Mouse (Mus musculus): ENCODE results near the gene Loxl1. TPM values are rescaled to one million over a fixed set of nuclear protein-coding genes. Genes with fewer than 3 reads are reported as not detected.

Loxl1 gene
- not detected in 2 replicates for total RNA-seq (2015; ENCODE audit: low replicate concordance)
- total RNA-seq (2017; ENCODE audit: low replicate concordance) = 0.17 TPM in 1 of 2 replicates, not detected in the other

- no peak for ATAC-seq (replicated peaks; ENCODE audit: low FRiP score, poor library complexity, severe bottlenecking)
These were observed at the start of gene Loxl1 for GRCm38 (mm10) chr9:58312944-58313359. TSS of gene Loxl1 (minus strand) at chr9:58313186.

DNA sequence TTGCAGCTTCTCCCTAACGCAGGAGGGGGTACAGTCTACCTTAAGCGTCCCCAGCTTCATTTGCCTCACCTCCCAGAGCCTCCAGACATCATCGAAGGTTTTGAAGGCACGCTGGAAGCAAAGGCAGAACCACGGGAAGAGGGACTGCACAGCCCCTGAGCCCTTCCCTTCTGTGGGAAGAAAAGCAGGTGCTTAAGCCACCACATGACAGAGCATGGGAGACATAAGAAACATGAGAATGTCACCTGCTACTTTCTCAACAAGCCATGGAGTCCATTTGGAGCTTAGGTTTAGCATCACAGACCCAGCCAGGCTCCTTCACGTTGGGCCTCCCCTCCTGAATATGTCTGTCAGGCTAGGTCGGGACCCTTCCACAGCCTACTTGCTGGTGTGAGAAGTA lies 49.0 kb upstream of the Loxl1 start:
- ATAC-seq (replicated peaks; ENCODE audit: low FRiP score, poor library complexity, severe bottlenecking) = no peak

- no peak for ATAC-seq (replicated peaks; ENCODE audit: low FRiP score, poor library complexity, severe bottlenecking)
These were observed 48.4 kb upstream of the Loxl1 start for GRCm38 (mm10) chr9:58361373-58361772.

- no peak for ATAC-seq (replicated peaks; ENCODE audit: low FRiP score, poor library complexity, severe bottlenecking)
These were observed 42.5 kb upstream of the Loxl1 start for GRCm38 (mm10) chr9:58355262-58356050.

DNA sequence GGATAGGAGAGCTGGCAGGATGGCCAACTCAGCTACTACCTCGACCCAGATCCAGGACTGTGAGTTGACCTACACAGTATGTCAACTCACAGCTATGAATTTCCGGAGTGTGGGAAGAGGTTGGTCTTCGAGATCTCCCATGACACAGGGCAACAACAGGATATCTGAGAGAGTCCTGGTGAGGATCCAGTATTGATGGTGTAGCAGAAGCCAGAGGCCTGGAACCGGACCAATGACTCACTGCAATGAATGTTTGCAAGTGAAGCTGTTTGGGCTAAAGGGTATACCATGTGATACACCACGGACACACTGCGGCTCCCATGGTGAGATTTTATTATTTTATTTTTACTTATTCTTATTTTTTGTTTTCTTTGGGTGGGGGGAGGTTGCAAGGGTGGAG lies 41.7 kb upstream of the Loxl1 start:
- ATAC-seq (replicated peaks; ENCODE audit: low FRiP score, poor library complexity, severe bottlenecking) = no peak

GRCm38 (mm10) chr9:58353224-58353623 lies 40.2 kb upstream of the Loxl1 start:
- no peak for ATAC-seq (replicated peaks; ENCODE audit: low FRiP score, poor library complexity, severe bottlenecking)

DNA sequence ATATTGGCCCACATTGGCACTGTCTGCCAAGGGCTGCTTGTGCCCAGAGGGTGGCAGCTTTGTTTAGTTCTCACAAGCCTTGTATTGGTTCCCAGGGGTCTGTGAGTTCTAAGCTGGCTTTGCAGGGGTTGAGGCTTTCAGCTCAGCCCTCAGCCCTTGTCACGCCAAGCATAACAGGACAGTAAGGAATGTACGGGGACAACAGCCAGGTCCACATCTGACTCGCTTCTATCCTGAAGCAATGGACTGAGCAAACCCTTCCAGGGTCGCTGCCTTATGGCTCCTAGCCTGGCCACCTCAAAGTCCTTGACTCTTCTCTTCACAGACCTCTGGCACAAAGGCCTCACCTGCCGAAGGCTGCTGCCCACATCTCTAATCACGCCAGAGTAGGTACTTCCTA lies 34.8 kb upstream of the Loxl1 start:
- ATAC-seq (replicated peaks; ENCODE audit: low FRiP score, poor library complexity, severe bottlenecking) = no peak

DNA sequence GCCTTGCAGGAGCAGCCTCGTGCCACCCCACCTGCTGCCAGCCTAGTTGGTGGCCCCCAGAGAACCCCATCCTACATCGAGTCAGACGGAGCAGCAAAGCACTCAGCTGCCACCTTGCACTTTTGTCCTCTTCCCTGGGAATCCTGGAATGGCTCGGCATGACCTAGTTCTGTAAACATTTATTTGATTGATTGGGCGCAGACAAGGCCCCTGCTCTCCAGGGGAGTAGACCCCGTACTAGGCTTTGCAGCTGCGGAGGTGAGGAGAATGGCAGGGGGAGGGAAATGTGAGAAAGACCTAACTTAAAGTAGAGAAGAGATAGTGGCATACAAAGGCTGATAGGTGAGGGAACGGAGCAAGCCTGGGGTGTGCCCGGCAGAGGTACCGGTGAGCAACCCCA lies 33.5 kb upstream of the Loxl1 start:
- ATAC-seq (replicated peaks; ENCODE audit: low FRiP score, poor library complexity, severe bottlenecking) = no peak

- no peak for ATAC-seq (replicated peaks; ENCODE audit: low FRiP score, poor library complexity, severe bottlenecking)
These were observed 33.0 kb upstream of the Loxl1 start for GRCm38 (mm10) chr9:58345963-58346362.

DNA sequence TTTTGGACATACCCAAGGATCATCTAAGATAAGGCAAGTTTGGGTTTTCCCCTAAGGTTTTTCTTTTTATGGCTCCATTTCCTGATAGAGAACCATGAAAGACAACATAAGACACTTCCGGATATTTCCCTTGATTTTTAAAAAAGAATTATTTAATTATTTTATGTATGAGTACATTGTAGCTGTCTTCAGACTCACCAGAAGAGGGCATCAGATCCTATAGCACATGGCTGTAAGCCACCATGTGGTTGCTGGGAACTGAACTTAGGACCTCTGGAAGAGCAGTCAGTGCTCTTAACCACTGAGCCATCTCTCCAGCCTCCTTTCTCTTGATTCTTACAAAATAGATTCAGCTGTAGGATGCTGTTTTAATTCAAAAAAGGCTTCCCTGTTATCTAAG lies 28.8 kb upstream of the Loxl1 start:
- ATAC-seq (replicated peaks; ENCODE audit: low FRiP score, poor library complexity, severe bottlenecking) = no peak

DNA sequence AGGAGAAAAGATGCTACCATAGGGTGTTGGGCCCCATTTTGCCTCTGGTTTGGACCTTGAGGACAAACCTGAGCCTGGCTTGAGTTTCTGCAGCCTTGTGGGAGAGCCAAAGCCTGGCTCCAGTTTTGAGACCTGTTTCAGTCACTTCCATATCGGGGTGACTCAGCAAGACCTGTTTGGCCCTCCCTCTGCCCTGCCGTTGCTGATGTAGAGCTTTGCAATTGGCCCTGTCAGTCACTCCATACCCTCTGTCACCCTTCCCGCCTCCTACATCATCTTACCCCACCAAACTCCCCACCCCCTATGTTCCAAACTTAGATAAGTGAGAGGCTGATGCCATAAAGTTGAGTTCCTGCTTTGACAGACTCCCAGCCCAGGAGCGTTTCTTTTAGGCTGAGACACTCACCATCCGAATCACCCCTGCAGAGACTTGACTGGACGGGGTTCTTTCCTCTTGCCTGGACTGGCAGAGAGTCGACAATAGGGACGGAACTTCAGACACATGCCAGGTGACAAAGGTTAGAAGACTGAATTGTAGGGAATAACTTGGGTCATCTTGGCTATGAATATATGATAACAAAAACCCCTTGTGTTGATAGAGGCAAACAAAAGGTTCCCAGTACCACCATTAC lies 23.8 kb upstream of the Loxl1 start:
- no peak for ATAC-seq (replicated peaks; ENCODE audit: low FRiP score, poor library complexity, severe bottlenecking)

- ATAC-seq (replicated peaks; ENCODE audit: low FRiP score, poor library complexity, severe bottlenecking) = no peak
These were observed 18.3 kb upstream of the Loxl1 start for GRCm38 (mm10) chr9:58331276-58331675.

GRCm38 (mm10) chr9:58330293-58330692 lies 17.3 kb upstream of the Loxl1 start:
- ATAC-seq (replicated peaks; ENCODE audit: low FRiP score, poor library complexity, severe bottlenecking) = no peak

DNA sequence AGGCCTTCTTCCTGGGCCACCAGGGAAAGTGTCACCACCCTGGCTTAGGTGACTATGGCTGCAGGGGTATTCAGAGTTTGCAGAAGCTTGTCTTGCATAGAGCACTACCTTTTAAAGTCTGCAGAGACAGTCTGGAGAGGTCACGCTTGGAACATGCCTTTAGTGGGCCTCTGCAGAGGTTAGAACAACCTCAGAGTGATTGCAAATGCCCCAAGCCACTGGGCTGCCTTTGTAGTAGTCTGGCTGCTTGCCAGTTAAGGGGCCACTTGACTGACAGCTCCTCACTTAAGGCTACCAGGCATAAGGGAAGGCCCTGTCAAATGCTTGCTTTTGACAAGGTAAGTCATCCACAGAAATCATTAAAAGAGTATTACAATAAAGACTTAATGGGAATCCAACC lies 14.4 kb upstream of the Loxl1 start:
- no peak for ATAC-seq (replicated peaks; ENCODE audit: low FRiP score, poor library complexity, severe bottlenecking)

- no peak for ATAC-seq (replicated peaks; ENCODE audit: low FRiP score, poor library complexity, severe bottlenecking)
These were observed 13.6 kb upstream of the Loxl1 start for GRCm38 (mm10) chr9:58326477-58327180.

DNA sequence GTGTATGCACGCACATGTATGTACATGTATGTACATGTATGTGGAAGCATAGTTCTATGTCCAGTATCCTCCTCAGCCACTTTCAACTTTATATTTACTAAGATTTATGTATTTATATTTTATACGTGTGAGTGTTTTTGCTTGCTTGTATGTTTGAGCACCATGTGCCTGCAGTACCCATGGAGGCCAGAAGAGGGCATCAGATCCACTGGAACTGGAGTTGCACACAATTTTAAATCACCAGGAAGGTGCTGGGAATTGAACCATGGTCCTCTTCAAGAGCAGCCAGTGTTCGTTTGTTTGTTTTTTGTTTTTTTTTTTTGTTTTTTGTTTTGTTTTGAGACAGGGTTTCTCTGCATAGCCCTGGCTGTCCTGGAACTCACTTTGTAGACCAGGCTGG lies 8.7 kb upstream of the Loxl1 start:
- no peak for ATAC-seq (replicated peaks; ENCODE audit: low FRiP score, poor library complexity, severe bottlenecking)

- no peak for ATAC-seq (replicated peaks; ENCODE audit: low FRiP score, poor library complexity, severe bottlenecking)
These were observed 5.3 kb upstream of the Loxl1 start for GRCm38 (mm10) chr9:58318317-58318716.

GRCm38 (mm10) chr9:58317381-58317780 lies 4.4 kb upstream of the Loxl1 start:
- no peak for ATAC-seq (replicated peaks; ENCODE audit: low FRiP score, poor library complexity, severe bottlenecking)

- ATAC-seq (replicated peaks; ENCODE audit: low FRiP score, poor library complexity, severe bottlenecking) = no peak
These were observed 3.8 kb upstream of the Loxl1 start for GRCm38 (mm10) chr9:58316784-58317183.

- ATAC-seq (replicated peaks; ENCODE audit: low FRiP score, poor library complexity, severe bottlenecking) = no peak
These were observed 2.9 kb upstream of the Loxl1 start for GRCm38 (mm10) chr9:58315850-58316249.

All from erythroblast, adult 5-6 weeks (primary cell).